Mouse (Mus musculus) kidney, postnatal 0 days (tissue): ENCODE data around the gene Ulk2. TPM values are rescaled to one million over a fixed set of nuclear protein-coding genes. Genes with fewer than 3 reads are reported as not detected.

Source experiments
- ATAC-seq: fragments of 200-750 bp; cut with Nextera tagmentation; replicated peaks from 2 replicates; pipeline ENCODE4 v1.8.0; 2017; ENCODE audit warnings: low read depth, moderate number of reproducible peaks, moderate TSS enrichment, moderate library complexity; ENCODE audit not compliant: low FRiP score
- DNase-seq: peaks from one replicate; pipeline ENCODE4 v3.0.0-alpha.2; 2016; ENCODE audit warnings: low spot score
- H3K27ac ChIP-seq: fragments of 300-500 bp; sonication (generic); 2 replicates; pipeline ENCODE4 v1.5.1; 2014; ENCODE audit warnings: mild to moderate bottlenecking
- H3K27me3 ChIP-seq: fragments of 300-500 bp; sonication (generic); 2 replicates; pipeline ENCODE4 v1.6.1; 2014; ENCODE audit warnings: low read length, mixed read lengths; ENCODE audit not compliant: insufficient read depth
- H3K36me3 ChIP-seq: fragments of 300-500 bp; sonication (generic); 2 replicates; pipeline ENCODE4 v1.6.1; 2014; ENCODE audit warnings: low read length, mixed read lengths; ENCODE audit not compliant: insufficient read depth
- H3K4me1 ChIP-seq: fragments of 300-500 bp; sonication (generic); replicated peaks from 2 replicates; pipeline ENCODE4 v1.6.1; 2014; ENCODE audit warnings: antibody characterized with exemption, low read length, mixed read lengths; ENCODE audit not compliant: insufficient read depth
- H3K4me2 ChIP-seq: fragments of 300-500 bp; sonication (generic); 2 replicates; pipeline ENCODE4 v1.6.1; 2014; ENCODE audit warnings: mild to moderate bottlenecking, low read length, moderate library complexity, mixed read lengths
- H3K4me3 ChIP-seq: fragments of 300-500 bp; sonication (generic); replicated peaks from 2 replicates; pipeline ENCODE4 v1.5.1; 2014; ENCODE audit warnings: low read depth, low read length
- H3K9ac ChIP-seq: fragments of 300-500 bp; sonication (generic); 2 replicates; pipeline ENCODE4 v1.6.1; 2014; ENCODE audit warnings: low read depth, low read length
- H3K9me3 ChIP-seq: fragments of 300-500 bp; sonication (generic); replicated peaks from 2 replicates; pipeline ENCODE4 v1.6.1; 2016; ENCODE audit warnings: low read length, inconsistent platforms, mixed read lengths
- CTCF ChIP-seq: IDR thresholded peaks from 2 replicates; pipeline ENCODE4 v1.5.1; 2016; ENCODE audit warnings: antibody characterized with exemption, low read depth, mild to moderate bottlenecking, moderate library complexity
- WGBS: fragments of 180-500 bp; shearing (Covaris S2); extraction: QIAGEN DNeasy Blood & Tissue Kit; methylation state at CpG from one replicate; pipeline ENCODE4 v1.1.7; 2014; 5-methylcytosine and 5-hydroxymethylcytosine counted together
- polyA plus RNA-seq: library from polyadenylated mRNA; unstranded; fragments of >200 nt; fragmentation: Nextera tagmentation; extraction: Ambion mirVana; gene quantifications from 2 replicates; pipeline ENCODE4 v1.2.1, GENCODE M21; 2015

Ulk2 gene
- 9.7 and 10.8 TPM in 2 replicates for polyA plus RNA-seq

- ATAC-seq (peak; percentile 86), DNase-seq (peak; percentile 82)
- no peak for TF ChIP-seq CTCF
- 0% methylated on average over 34 of the region's 58 CpGs for WGBS
- H3K9me3 ChIP-seq: no peaks in the 10 kb centered on the region
- H3K4me1 ChIP-seq: no peaks in the 10 kb centered on the region
- peak within 1 kb of the TSS; percentile 97 for H3K4me3 ChIP-seq
- H3K36me3 ChIP-seq: 0 out of 2 replicates have a peak, but pooled peaks cover 3% of the 10 kb centered on the region
- H3K4me2 ChIP-seq: peak within 1 kb of the TSS; percentile 90
- peak within 1 kb of the TSS; percentile 93 for H3K27ac ChIP-seq
- peak within 1 kb of the TSS; percentile 95 for H3K9ac ChIP-seq
- H3K27me3 ChIP-seq: no peaks in the 10 kb centered on the region
These were observed at the start of gene Ulk2 for GRCm38 (mm10) chr11:61854988-61855411. Gene Ulk2, minus strand, starts transcription at chr11:61855073.

- WGBS: 71% methylated on average over 5 of the region's 5 CpGs
- ATAC-seq: no peak
- Histone ChIP-seq H3K4me1 (no peaks in the 10 kb centered on the region), H3K27me3 (no peaks in the 10 kb centered on the region), H3K9ac (no peak overlapping the region), H3K36me3 (peaks cover 37% of the 10 kb centered on the region), H3K4me2 (no peak overlapping the region), H3K4me3 (no peak overlapping the region), H3K27ac (no peak overlapping the region), H3K9me3 (no peaks in the 10 kb centered on the region)
- peak; percentile 16 for DNase-seq
- peak; percentile 52 for TF ChIP-seq CTCF
These were observed 27.3 kb upstream of the Ulk2 start for GRCm38 (mm10) chr11:61882183-61882582.

- H3K4me1 ChIP-seq: no peaks in the 10 kb centered on the region
- TF ChIP-seq CTCF: no peak
- H3K27ac ChIP-seq: no peak overlapping the region
- peaks cover 38% of the 10 kb centered on the region for H3K36me3 ChIP-seq
- ATAC-seq (no peak), DNase-seq (no peak)
- no peak overlapping the region for H3K4me3 ChIP-seq
- H3K27me3 ChIP-seq: no peaks in the 10 kb centered on the region
- no peak overlapping the region for H3K4me2 ChIP-seq
- no peaks in the 10 kb centered on the region for H3K9me3 ChIP-seq
- H3K9ac ChIP-seq: no peak overlapping the region
These were observed 25.0 kb upstream of the Ulk2 start for GRCm38 (mm10) chr11:61879921-61880320.

GRCm38 (mm10) chr11:61871881-61872280 is 17.0 kb upstream of the Ulk2 start:
- DNase-seq (no peak), ATAC-seq (no peak)
- peaks cover 40% of the 10 kb centered on the region for H3K36me3 ChIP-seq
- H3K27ac ChIP-seq: no peak overlapping the region
- no peaks in the 10 kb centered on the region for H3K4me1 ChIP-seq
- TF ChIP-seq CTCF: no peak
- no peak overlapping the region for H3K4me3 ChIP-seq
- H3K9ac ChIP-seq: no peak overlapping the region
- H3K27me3 ChIP-seq: no peaks in the 10 kb centered on the region
- H3K4me2 ChIP-seq: no peak overlapping the region
- no peaks in the 10 kb centered on the region for H3K9me3 ChIP-seq
- WGBS: 94% methylated on average over 5 of the region's 5 CpGs

- Histone ChIP-seq H3K4me2 (no peak overlapping the region), H3K27ac (no peak overlapping the region), H3K9ac (no peak overlapping the region), H3K36me3 (peaks cover 15% of the 10 kb centered on the region; the same call in 1 of the 2 replicates), H3K9me3 (no peaks in the 10 kb centered on the region), H3K4me3 (no peak overlapping the region), H3K27me3 (no peaks in the 10 kb centered on the region), H3K4me1 (no peaks in the 10 kb centered on the region)
- ATAC-seq (no peak), DNase-seq (no peak)
- no peak for TF ChIP-seq CTCF
These were observed 12.0 kb upstream of the Ulk2 start for GRCm38 (mm10) chr11:61866856-61867255.

- H3K9me3 ChIP-seq: no peaks in the 10 kb centered on the region
- H3K4me2 ChIP-seq: no peak overlapping the region
- TF ChIP-seq CTCF: no peak
- H3K4me3 ChIP-seq: no peak overlapping the region
- no peaks in the 10 kb centered on the region for H3K36me3 ChIP-seq
- H3K4me1 ChIP-seq: no peaks in the 10 kb centered on the region
- 69% methylated on average over 6 of the region's 6 CpGs for WGBS
- ATAC-seq (no peak), DNase-seq (no peak)
- no peaks in the 10 kb centered on the region for H3K27me3 ChIP-seq
- no peak overlapping the region for H3K9ac ChIP-seq
- no peak overlapping the region for H3K27ac ChIP-seq
These were observed 7.1 kb upstream of the Ulk2 start for GRCm38 (mm10) chr11:61861781-61862547.
